Mouse (Mus musculus) heart, embryonic 12.5 days (tissue): Measurements from ENCODE around the gene Enkd1. TPM values are rescaled to one million over a fixed set of nuclear protein-coding genes. Genes with fewer than 3 reads are reported as not detected.

Experiments used
- ATAC-seq: fragments of 200-750 bp; cut with Nextera tagmentation; 2 replicates; pipeline ENCODE4 v1.8.0; 2017; ENCODE audit warnings: moderate TSS enrichment, moderate library complexity; ENCODE audit not compliant: insufficient number of reproducible peaks, low FRiP score
- H3K27ac ChIP-seq: fragments of 300-500 bp; sonication (generic); 2 replicates; pipeline ENCODE4 v1.5.1; 2016; ENCODE audit warnings: mild to moderate bottlenecking, moderate library complexity; ENCODE audit not compliant: poor library complexity, severe bottlenecking
- H3K27me3 ChIP-seq: fragments of 300-500 bp; sonication (generic); replicated peaks from 2 replicates; pipeline ENCODE4 v1.6.1; 2016; ENCODE audit warnings: mild to moderate bottlenecking, moderate library complexity
- H3K36me3 ChIP-seq: fragments of 300-500 bp; sonication (generic); 2 replicates; pipeline ENCODE4 v1.6.1; 2016; ENCODE audit warnings: mild to moderate bottlenecking, moderate library complexity
- H3K4me1 ChIP-seq: fragments of 300-500 bp; sonication (generic); replicated peaks from 2 replicates; pipeline ENCODE4 v1.6.1; 2016; ENCODE audit warnings: mild to moderate bottlenecking
- H3K4me2 ChIP-seq: fragments of 300-500 bp; sonication (generic); 2 replicates; pipeline ENCODE4 v1.6.1; 2016; ENCODE audit warnings: mild to moderate bottlenecking, moderate library complexity
- H3K4me3 ChIP-seq: fragments of 300-500 bp; sonication (generic); 2 replicates; pipeline ENCODE4 v1.5.1; 2016; ENCODE audit warnings: mild to moderate bottlenecking
- H3K9ac ChIP-seq: fragments of 300-500 bp; sonication (generic); 2 replicates; pipeline ENCODE4 v1.6.1; 2016; ENCODE audit warnings: mild to moderate bottlenecking, moderate library complexity
- H3K9me3 ChIP-seq: fragments of 300-500 bp; sonication (generic); replicated peaks from 2 replicates; pipeline ENCODE4 v1.6.1; 2016; ENCODE audit warnings: mild to moderate bottlenecking, moderate library complexity
- WGBS: fragments of 180-500 bp; shearing (Covaris S2); methylation state at CpG from one replicate; pipeline ENCODE4 v1.1.7; 2016; 5-methylcytosine and 5-hydroxymethylcytosine counted together
- polyA plus RNA-seq: library from polyadenylated mRNA; unstranded; fragments of >200 nt; fragmentation: Nextera tagmentation; extraction: Ambion mirVana; gene quantifications from 2 replicates; pipeline ENCODE4 v1.2.1, GENCODE M21; 2016

The Enkd1 gene
- polyA plus RNA-seq, 1 experiment from 2014 or later, result 13.5 TPM

DNA sequence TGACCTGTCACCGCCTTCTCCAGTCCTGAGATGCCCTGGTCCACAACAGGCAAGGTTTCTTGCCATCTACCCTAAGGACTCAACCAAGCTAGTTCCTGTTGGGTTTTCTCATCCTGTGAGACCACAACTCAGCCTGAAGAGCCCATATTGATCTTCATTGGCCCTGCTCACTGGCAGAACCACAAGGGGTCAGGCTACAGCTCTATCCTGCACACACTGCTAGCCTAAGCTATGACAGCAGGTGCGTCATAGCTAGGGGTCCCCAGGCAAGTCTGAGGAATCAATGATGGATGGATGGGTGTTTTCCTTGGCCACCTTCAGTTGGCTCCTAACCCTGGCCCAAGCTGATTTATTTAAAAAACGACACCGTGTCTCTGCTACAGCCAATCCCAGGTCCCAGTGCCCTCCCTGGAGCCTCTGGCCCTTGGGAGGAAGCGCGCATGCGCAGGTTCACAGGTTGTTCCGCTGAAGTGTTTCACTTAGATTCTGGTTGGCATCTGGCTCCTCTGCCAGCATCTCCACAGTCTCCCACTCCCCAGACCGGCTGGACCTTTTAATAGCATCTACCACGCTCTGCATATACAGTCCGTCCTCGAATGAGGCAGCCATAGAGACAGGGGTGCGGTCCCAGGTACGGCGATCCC lies 8.4 kb upstream of the Enkd1 start:
- no peak for ATAC-seq
- no peaks in the 10 kb centered on the region for H3K9me3 ChIP-seq
- peaks cover 6% of the 10 kb centered on the region for H3K36me3 ChIP-seq
- H3K27ac ChIP-seq, result no peak overlapping the region
- WGBS, result 89% methylated on average over 15 of the region's 15 CpGs
- no peak overlapping the region for H3K9ac ChIP-seq
- no peak overlapping the region for H3K4me3 ChIP-seq
- no peaks in the 10 kb centered on the region for H3K4me1 ChIP-seq
- no peak overlapping the region for H3K4me2 ChIP-seq
- H3K27me3 ChIP-seq, result no peaks in the 10 kb centered on the region

DNA sequence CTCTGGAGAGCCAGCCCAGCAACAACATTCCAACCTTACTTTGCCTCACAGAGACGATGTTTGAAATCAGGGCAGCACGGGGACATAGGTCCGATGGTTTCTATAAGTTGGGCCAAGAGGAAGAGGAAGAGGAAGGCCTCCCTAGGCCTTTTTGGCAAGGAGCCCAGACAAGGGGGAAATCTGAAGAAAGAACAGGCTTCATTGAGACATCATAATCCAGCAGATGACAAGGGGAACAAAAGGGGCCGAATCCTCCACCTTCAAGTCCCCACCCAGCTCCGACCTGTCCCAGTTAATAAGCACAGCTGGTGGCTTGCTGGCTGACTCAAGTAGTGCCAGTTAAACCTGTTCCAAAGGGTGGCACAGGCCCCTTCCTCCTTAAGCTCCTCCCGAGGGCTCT lies 7.0 kb upstream of the Enkd1 start:
- Histone ChIP-seq H3K27me3 (no peaks in the 10 kb centered on the region), H3K4me3 (no peak overlapping the region), H3K4me2 (no peak overlapping the region), H3K27ac (peak overlapping the region; percentile 31; the same call in 1 of the 2 replicates), H3K9ac (no peak overlapping the region), H3K36me3 (peaks cover 6% of the 10 kb centered on the region), H3K4me1 (no peaks in the 10 kb centered on the region), H3K9me3 (no peaks in the 10 kb centered on the region)
- WGBS, result 67% methylated on average over 6 of the region's 6 CpGs
- ATAC-seq, result no peak

GRCm38 (mm10) chr8:105714139-105714538 lies 6.1 kb upstream of the Enkd1 start:
- no peaks in the 10 kb centered on the region for H3K9me3 ChIP-seq
- 8% methylated on average over 3 of the region's 3 CpGs for WGBS
- H3K27ac ChIP-seq, result no peak overlapping the region
- H3K36me3 ChIP-seq, result peaks cover 6% of the 10 kb centered on the region
- H3K4me1 ChIP-seq, result no peaks in the 10 kb centered on the region
- no peak overlapping the region for H3K4me2 ChIP-seq
- ATAC-seq, result peak; percentile 44; the same call in 1 of the 2 replicates
- H3K4me3 ChIP-seq, result no peak overlapping the region
- H3K9ac ChIP-seq, result no peak overlapping the region
- H3K27me3 ChIP-seq, result no peaks in the 10 kb centered on the region

DNA sequence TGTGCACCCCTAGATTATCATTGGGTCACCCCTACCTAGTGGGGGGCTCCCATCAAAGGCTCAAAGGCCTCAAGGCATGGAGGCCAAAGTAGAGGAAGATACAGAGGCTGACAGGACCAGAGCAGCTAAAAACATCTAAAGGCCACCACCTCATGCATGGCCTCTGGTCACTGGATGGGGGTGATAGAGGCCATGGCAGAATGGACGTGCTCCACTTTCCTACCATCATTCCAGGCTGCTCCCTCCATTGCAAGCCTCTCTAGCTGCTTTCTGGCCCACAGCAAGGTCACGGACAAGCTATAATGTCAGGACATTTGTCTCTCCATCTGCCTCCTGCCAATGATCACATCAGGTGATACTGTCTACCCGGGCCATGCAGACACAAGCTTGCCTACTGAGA lies 4.3 kb upstream of the Enkd1 start:
- Histone ChIP-seq H3K4me1 (peaks cover 5% of the 10 kb centered on the region), H3K27me3 (no peaks in the 10 kb centered on the region), H3K27ac (no peak overlapping the region), H3K9ac (no peak overlapping the region), H3K9me3 (no peaks in the 10 kb centered on the region), H3K4me3 (no peak overlapping the region), H3K36me3 (peaks cover 6% of the 10 kb centered on the region), H3K4me2 (no peak overlapping the region)
- no peak for ATAC-seq
- WGBS, result 72% methylated on average over 3 of the region's 3 CpGs

- H3K4me1 ChIP-seq, result peaks cover 9% of the 10 kb centered on the region
Measured at GRCm38 (mm10) chr8:105709317-105709716, 1.3 kb upstream of the Enkd1 start.

GRCm38 (mm10) chr8:105708675-105709074 lies 665 bp upstream of the Enkd1 start:
- H3K27me3 ChIP-seq, result no peaks in the 10 kb centered on the region
- H3K27ac ChIP-seq, result no peak overlapping the region
- no peaks in the 10 kb centered on the region for H3K9me3 ChIP-seq
- H3K4me1 ChIP-seq, result peaks cover 9% of the 10 kb centered on the region
- no peak overlapping the region for H3K4me2 ChIP-seq
- ATAC-seq, result no peak
- no peak overlapping the region for H3K9ac ChIP-seq
- WGBS, result 89% methylated on average over 8 of the region's 8 CpGs
- H3K36me3 ChIP-seq, result peaks cover 9% of the 10 kb centered on the region
- no peak overlapping the region for H3K4me3 ChIP-seq

More at GRCm38 (mm10) chr8:105709317-105709716, 1.3 kb upstream of the Enkd1 start:
- H3K4me2 ChIP-seq, result no peak overlapping the region
- no peak for ATAC-seq
- H3K27me3 ChIP-seq, result no peaks in the 10 kb centered on the region
- 68% methylated on average over 14 of the region's 14 CpGs for WGBS
- no peak overlapping the region for H3K27ac ChIP-seq
- H3K9ac ChIP-seq, result no peak overlapping the region
- no peak overlapping the region for H3K4me3 ChIP-seq
- H3K36me3 ChIP-seq, result peaks cover 3% of the 10 kb centered on the region
- H3K9me3 ChIP-seq, result no peaks in the 10 kb centered on the region

DNA sequence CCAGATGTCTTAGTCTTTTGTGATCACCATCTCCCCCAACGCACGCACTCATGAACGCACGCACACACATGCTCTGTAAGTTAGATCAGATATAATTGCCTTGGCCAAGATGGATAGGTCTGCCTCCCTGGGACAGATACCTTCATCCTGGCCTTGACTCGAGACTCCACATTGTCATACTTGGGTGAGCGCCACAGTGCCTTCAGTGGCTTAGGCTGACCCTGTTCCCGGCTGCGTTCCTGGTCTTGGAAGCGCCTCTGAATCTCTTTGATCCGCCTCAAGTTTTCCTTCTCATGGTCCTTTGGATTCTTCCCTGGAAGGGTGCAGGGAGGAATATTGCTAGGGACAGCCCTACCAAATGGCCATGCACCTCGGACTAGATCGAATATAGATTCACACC lies 1.6 kb downstream of the Enkd1 start:
- ATAC-seq, result no peak
- H3K27me3 ChIP-seq, result no peaks in the 10 kb centered on the region
- H3K36me3 ChIP-seq, result peaks cover 21% of the 10 kb centered on the region
- peaks cover 21% of the 10 kb centered on the region for H3K4me1 ChIP-seq
- H3K4me2 ChIP-seq, result peak overlapping the region; percentile 98
- no peak overlapping the region for H3K27ac ChIP-seq
- H3K4me3 ChIP-seq, result peak overlapping the region; percentile 74; the same call in 1 of the 2 replicates
- H3K9me3 ChIP-seq, result no peaks in the 10 kb centered on the region
- 86% methylated on average over 12 of the region's 12 CpGs for WGBS
- no peak overlapping the region for H3K9ac ChIP-seq

GRCm38 (mm10) chr8:105704955-105705354 lies 3.1 kb downstream of the Enkd1 start:
- Histone ChIP-seq H3K27me3 (no peaks in the 10 kb centered on the region), H3K4me2 (no peak overlapping the region), H3K4me3 (no peak overlapping the region), H3K9ac (no peak overlapping the region), H3K4me1 (peaks cover 26% of the 10 kb centered on the region), H3K9me3 (no peaks in the 10 kb centered on the region), H3K27ac (no peak overlapping the region), H3K36me3 (peaks cover 21% of the 10 kb centered on the region)
- WGBS, result 87% methylated on average over 6 of the region's 6 CpGs
- ATAC-seq, result no peak

- Histone ChIP-seq H3K36me3 (peaks cover 21% of the 10 kb centered on the region), H3K27ac (no peak overlapping the region), H3K4me2 (no peak overlapping the region), H3K4me1 (peaks cover 29% of the 10 kb centered on the region), H3K9ac (no peak overlapping the region), H3K9me3 (no peaks in the 10 kb centered on the region), H3K4me3 (no peak overlapping the region), H3K27me3 (no peaks in the 10 kb centered on the region)
- no peak for ATAC-seq
- 91% methylated on average over 34 of the region's 34 CpGs for WGBS
Measured at GRCm38 (mm10) chr8:105704146-105704812, 3.7 kb downstream of the Enkd1 start.

- H3K9me3 ChIP-seq, result no peaks in the 10 kb centered on the region
- 0 out of 2 replicates have a peak overlapping the region, but pooled peaks have one; percentile 83 for H3K9ac ChIP-seq
- WGBS, result 87% methylated on average over 24 of the region's 24 CpGs
Measured at GRCm38 (mm10) chr8:105702731-105703415, 5.1 kb downstream of the Enkd1 start.

GRCm38 (mm10) chr8:105702001-105702401 lies 6.0 kb downstream of the Enkd1 start:
- Histone ChIP-seq H3K36me3 (peaks cover 40% of the 10 kb centered on the region), H3K27me3 (no peaks in the 10 kb centered on the region), H3K4me1 (peaks cover 21% of the 10 kb centered on the region), H3K4me2 (peak overlapping the region; percentile 96), H3K9ac (peak overlapping the region; percentile 83), H3K4me3 (peak overlapping the region; percentile 75), H3K9me3 (no peaks in the 10 kb centered on the region), H3K27ac (peak overlapping the region; percentile 83)
- ATAC-seq, result no peak
- WGBS, result 53% methylated on average over 18 of the region's 18 CpGs

More at GRCm38 (mm10) chr8:105702731-105703415, 5.1 kb downstream of the Enkd1 start:
- H3K4me3 ChIP-seq, result no peak overlapping the region
- no peaks in the 10 kb centered on the region for H3K27me3 ChIP-seq
- ATAC-seq, result no peak
- H3K36me3 ChIP-seq, result peaks cover 31% of the 10 kb centered on the region
- peaks cover 26% of the 10 kb centered on the region for H3K4me1 ChIP-seq
- no peak overlapping the region for H3K27ac ChIP-seq
- H3K4me2 ChIP-seq, result no peak overlapping the region
